Mouse (Mus musculus): Measurements from ENCODE around the gene Cenpl.

DNA sequence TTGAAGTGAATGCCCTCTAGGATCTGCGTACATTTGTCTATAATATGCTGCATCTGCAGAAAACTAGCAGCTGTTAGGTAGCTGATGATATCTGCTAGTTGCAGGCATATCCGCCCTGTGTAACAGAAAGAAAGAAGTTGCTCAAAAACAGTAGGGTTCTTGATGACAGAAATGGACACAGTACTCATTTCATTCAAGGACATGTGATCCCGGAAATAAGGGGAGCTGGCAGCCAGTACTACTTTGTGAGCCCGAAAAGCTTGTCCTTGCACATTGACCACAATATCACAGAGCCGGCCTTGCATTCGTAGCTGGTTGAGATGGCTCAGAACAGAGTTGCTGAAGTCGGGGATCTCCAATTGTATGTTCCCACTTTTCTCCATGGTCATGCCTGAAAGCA, 38.2 kb upstream of the Cenpl start:
- no peak for TF ChIP-seq MAX (IDR thresholded peaks at IDR 0.05; ENCODE audit: low read depth)
- no peak for TF ChIP-seq POLR2A (IDR thresholded peaks at IDR 0.05; ENCODE audit: insufficient read length, low read depth)
- TF ChIP-seq USF1 (IDR thresholded peaks at IDR 0.05; ENCODE audit: low read depth) = no peak
- TF ChIP-seq TCF3 (IDR thresholded peaks at IDR 0.05; ENCODE audit: insufficient read length, low read depth) = no peak
- no peak for TF ChIP-seq MYOG (IDR thresholded peaks at IDR 0.05; ENCODE audit: control insufficient read depth in 1 of 3, insufficient read depth in 1 of 3, insufficient read length in 2 of 3, low read depth in 2 of 3)
- no peak for TF ChIP-seq MYOD1 (IDR thresholded peaks at IDR 0.05; ENCODE audit: control insufficient read depth in 1 of 3, insufficient read length in 2 of 3, low read depth in 2 of 3)
- TF ChIP-seq E2F4 (IDR thresholded peaks at IDR 0.05; ENCODE audit: insufficient read depth) = no peak
- no peak for TF ChIP-seq CEBPB (IDR thresholded peaks at IDR 0.05; ENCODE audit: insufficient read depth, poor library complexity, severe bottlenecking)
- no peak for TF ChIP-seq POLR2AphosphoS2 (IDR thresholded peaks at IDR 0.05; ENCODE audit: insufficient read length, low read depth)
- no peak for TF ChIP-seq REST (IDR thresholded peaks at IDR 0.05; ENCODE audit: insufficient read depth, insufficient read length)
- no peak for TF ChIP-seq TCF12 (IDR thresholded peaks at IDR 0.05; ENCODE audit: insufficient read depth, poor library complexity, severe bottlenecking)
- TF ChIP-seq SRF (IDR thresholded peaks at IDR 0.05; ENCODE audit: control insufficient read depth, insufficient read length, low read depth) = no peak
